Mouse (Mus musculus) embryo, embryonic 10 days (tissue): ENCODE measurements at regions not wholly inside any gene's neighbourhood (a gene's known extent, or its start where the extent isn't known, plus 50 kb on each side); places are given as distances from the start of the nearest gene placed in this dataset.
A peak's percentile ranks its signal among the peaks of the same experiment; 100 is the strongest.

Experiments used
- DNase-seq: peaks from one replicate; pipeline ENCODE4 v3.0.0-alpha.2; 2015; ENCODE audit warnings: low spot score

- no peak for DNase-seq
Measured at GRCm38 (mm10) chr14:88842746-88843145, 371.6 kb upstream of the Pcdh20 start.

DNA sequence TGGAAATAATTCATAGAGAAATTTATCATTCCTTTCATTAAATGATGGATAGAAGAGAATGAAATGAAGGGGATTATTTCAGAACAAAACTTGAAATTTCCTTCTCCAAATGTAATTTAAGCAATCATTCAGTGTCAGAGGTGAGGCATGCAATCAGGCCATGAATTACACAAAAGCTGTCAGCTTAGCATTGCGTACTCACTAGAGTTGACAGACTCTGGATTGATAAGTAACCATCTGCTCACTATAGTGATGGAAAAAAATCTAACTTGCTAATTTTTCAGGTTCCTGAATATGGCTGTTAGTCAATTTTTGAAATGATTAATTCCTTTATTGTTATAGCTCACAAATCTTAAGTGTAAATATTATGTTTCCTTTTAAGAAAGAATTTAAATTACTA lies 334.5 kb upstream of the Pcdh20 start:
- peak; percentile 9 for DNase-seq

- no peak for DNase-seq
Measured at GRCm38 (mm10) chr14:88801328-88801727, 330.1 kb upstream of the Pcdh20 start.

- no peak for DNase-seq
Measured at GRCm38 (mm10) chr14:88800493-88800892, 329.3 kb upstream of the Pcdh20 start.
